Mouse (Mus musculus) intestine, embryonic 14.5 days (tissue): ENCODE measurements around the gene Zbtb20. TPM values are rescaled to one million over a fixed set of nuclear protein-coding genes. Genes with fewer than 3 reads are reported as not detected.

Experiments used
- ATAC-seq: fragments of 200-750 bp; cut with Nextera tagmentation; replicated peaks from 2 replicates; pipeline ENCODE4 v1.8.0; 2017; ENCODE audit warnings: low read depth, moderate number of reproducible peaks, moderate TSS enrichment, moderate library complexity; ENCODE audit not compliant: low FRiP score, low TSS enrichment
- DNase-seq: peaks from one replicate; pipeline ENCODE4 v3.0.0-alpha.2; 2018; ENCODE audit warnings: low spot score
- H3K27ac ChIP-seq: fragments of 300-500 bp; sonication (generic); 2 replicates; pipeline ENCODE4 v1.5.1; 2014; ENCODE audit warnings: low read depth, mild to moderate bottlenecking, control low read depth
- H3K27me3 ChIP-seq: fragments of 300-500 bp; sonication (generic); replicated peaks from 2 replicates; pipeline ENCODE4 v1.6.1; 2014; ENCODE audit warnings: low read length, control low read depth; ENCODE audit not compliant: control insufficient read depth, insufficient read depth
- H3K36me3 ChIP-seq: fragments of 300-500 bp; sonication (generic); 2 replicates; pipeline ENCODE4 v1.6.1; 2014; ENCODE audit warnings: low read length, control low read depth; ENCODE audit not compliant: control insufficient read depth, insufficient read depth
- H3K4me1 ChIP-seq: fragments of 300-500 bp; sonication (generic); replicated peaks from 2 replicates; pipeline ENCODE4 v1.6.1; 2014; ENCODE audit warnings: low read length, control low read depth, mixed read lengths; ENCODE audit not compliant: control insufficient read depth, insufficient read depth
- H3K4me2 ChIP-seq: fragments of 300-500 bp; sonication (generic); 2 replicates; pipeline ENCODE4 v1.6.1; 2014; ENCODE audit warnings: low read length
- H3K4me3 ChIP-seq: fragments of 300-500 bp; sonication (generic); 2 replicates; pipeline ENCODE4 v1.5.1; 2014; ENCODE audit warnings: low read depth, low read length, control low read depth, mixed read lengths
- H3K9ac ChIP-seq: fragments of 300-500 bp; sonication (generic); 2 replicates; pipeline ENCODE4 v1.6.1; 2014; ENCODE audit warnings: mild to moderate bottlenecking, low read length
- H3K9me3 ChIP-seq: fragments of 300-500 bp; sonication (generic); 2 replicates; pipeline ENCODE4 v1.6.1; 2016; ENCODE audit warnings: low read length, control low read depth; ENCODE audit not compliant: control insufficient read depth
- WGBS: fragments of 180-500 bp; shearing (Covaris S2); extraction: QIAGEN DNeasy Blood & Tissue Kit; methylation state at CpG from one replicate; pipeline ENCODE4 v1.1.7; 2014; 5-methylcytosine and 5-hydroxymethylcytosine counted together
- polyA plus RNA-seq: library from polyadenylated mRNA; unstranded; fragments of >200 nt; fragmentation: Nextera tagmentation; extraction: Ambion mirVana; gene quantifications from 2 replicates; pipeline ENCODE4 v1.2.1, GENCODE M21; 2014

Gene Zbtb20
- polyA plus RNA-seq, 1 experiment from 2014 or later: 27.3 TPM

DNA sequence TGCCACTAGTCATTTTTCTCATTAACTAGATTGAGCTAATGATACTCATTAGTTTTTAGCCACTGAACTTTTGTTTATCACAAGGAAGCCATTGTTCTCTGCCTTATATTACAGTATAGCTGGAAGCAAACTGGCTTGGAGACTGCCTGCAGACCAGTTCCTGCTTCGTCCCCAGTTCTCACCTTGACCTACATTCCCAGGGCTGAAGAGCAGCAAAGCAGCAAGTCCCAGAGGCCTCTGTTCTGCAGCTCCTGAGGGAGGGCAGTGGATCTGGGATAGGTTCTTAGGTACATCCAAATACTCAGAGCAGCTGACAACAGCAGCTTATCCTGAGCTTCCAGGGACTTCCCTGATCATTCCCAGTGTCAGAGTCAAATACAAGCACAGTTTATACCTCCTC is 652.6 kb downstream of the Zbtb20 start:
- Histone ChIP-seq H3K27ac (no peak overlapping the region), H3K4me1 (no peaks in the 10 kb centered on the region), H3K9me3 (no peaks in the 10 kb centered on the region), H3K36me3 (no peaks in the 10 kb centered on the region), H3K9ac (no peak overlapping the region), H3K4me2 (no peak overlapping the region), H3K27me3 (no peaks in the 10 kb centered on the region), H3K4me3 (no peak overlapping the region)
- WGBS: 82% methylated on average over 1 of the region's 1 CpGs
- no peak for DNase-seq
- no peak for ATAC-seq

GRCm38 (mm10) chr16:43531328-43531727 is 655.6 kb downstream of the Zbtb20 start:
- Histone ChIP-seq H3K4me1 (no peaks in the 10 kb centered on the region), H3K36me3 (no peaks in the 10 kb centered on the region), H3K4me2 (no peak overlapping the region), H3K27ac (no peak overlapping the region), H3K27me3 (no peaks in the 10 kb centered on the region), H3K4me3 (no peak overlapping the region), H3K9ac (no peak overlapping the region), H3K9me3 (no peaks in the 10 kb centered on the region)
- DNase-seq (no peak), ATAC-seq (no peak)
- 75% methylated on average over 6 of the region's 6 CpGs for WGBS

DNA sequence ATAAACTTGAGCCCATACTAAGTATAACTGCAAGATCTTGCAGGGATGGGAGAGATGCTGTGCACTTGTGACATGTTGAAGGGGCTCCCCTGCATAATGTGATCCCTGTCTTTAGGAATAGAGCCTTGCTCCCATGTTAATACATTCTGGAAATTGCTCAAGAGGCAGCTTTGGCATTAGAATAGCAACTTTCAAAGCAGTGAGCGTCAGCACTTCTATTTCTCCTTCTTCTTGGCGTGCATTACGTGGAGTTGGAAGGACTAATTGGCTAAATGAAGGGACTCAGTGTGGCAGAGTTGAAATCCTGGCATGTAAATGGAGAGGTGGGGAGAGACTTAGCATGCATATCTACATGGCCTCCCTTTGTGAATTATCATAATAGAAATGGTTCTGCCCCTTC is 658.4 kb downstream of the Zbtb20 start:
- no peaks in the 10 kb centered on the region for H3K9me3 ChIP-seq
- no peak for ATAC-seq
- no peaks in the 10 kb centered on the region for H3K4me1 ChIP-seq
- WGBS: 94% methylated on average over 3 of the region's 3 CpGs
- no peak overlapping the region for H3K9ac ChIP-seq
- no peak overlapping the region for H3K4me2 ChIP-seq
- no peak overlapping the region for H3K4me3 ChIP-seq
- H3K27ac ChIP-seq: no peak overlapping the region
- no peaks in the 10 kb centered on the region for H3K36me3 ChIP-seq
- DNase-seq: no peak
- H3K27me3 ChIP-seq: no peaks in the 10 kb centered on the region

GRCm38 (mm10) chr16:43535912-43536311 is 660.2 kb downstream of the Zbtb20 start:
- Histone ChIP-seq H3K27me3 (no peaks in the 10 kb centered on the region), H3K4me3 (no peak overlapping the region), H3K4me2 (no peak overlapping the region), H3K36me3 (no peaks in the 10 kb centered on the region), H3K4me1 (no peaks in the 10 kb centered on the region), H3K27ac (no peak overlapping the region), H3K9ac (no peak overlapping the region), H3K9me3 (no peaks in the 10 kb centered on the region)
- no peak for ATAC-seq
- WGBS: 88% methylated on average over 1 of the region's 1 CpGs
- no peak for DNase-seq

DNA sequence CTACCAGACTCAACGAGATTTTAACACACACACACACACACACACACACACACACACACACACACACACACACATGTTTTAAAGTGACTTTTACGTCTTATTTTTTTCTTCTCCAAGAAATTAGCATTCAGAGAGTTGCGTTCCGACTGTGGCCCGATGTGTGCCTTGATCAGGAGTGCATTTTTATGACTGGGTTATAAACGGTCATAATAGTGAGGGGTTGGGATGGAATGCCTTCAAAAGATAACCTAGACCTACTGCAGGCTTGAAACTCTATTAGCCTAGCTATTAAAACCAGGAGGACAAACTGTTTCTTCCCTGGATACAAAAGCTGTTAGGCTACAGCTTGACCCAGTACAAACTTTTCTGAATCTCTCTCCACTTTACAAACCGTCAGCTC is 661.5 kb downstream of the Zbtb20 start:
- Histone ChIP-seq H3K4me2 (no peak overlapping the region), H3K27me3 (no peaks in the 10 kb centered on the region), H3K4me3 (no peak overlapping the region), H3K9ac (no peak overlapping the region), H3K4me1 (no peaks in the 10 kb centered on the region), H3K27ac (no peak overlapping the region), H3K36me3 (no peaks in the 10 kb centered on the region), H3K9me3 (no peaks in the 10 kb centered on the region)
- DNase-seq: no peak
- WGBS: 56% methylated on average over 7 of the region's 7 CpGs
- no peak for ATAC-seq

GRCm38 (mm10) chr16:43539659-43540096 is 664.0 kb downstream of the Zbtb20 start:
- ATAC-seq (no peak), DNase-seq (no peak)
- Histone ChIP-seq H3K36me3 (no peaks in the 10 kb centered on the region), H3K4me1 (no peaks in the 10 kb centered on the region), H3K4me2 (no peak overlapping the region), H3K9me3 (no peaks in the 10 kb centered on the region), H3K27ac (no peak overlapping the region), H3K27me3 (no peaks in the 10 kb centered on the region), H3K4me3 (no peak overlapping the region), H3K9ac (no peak overlapping the region)
- 80% methylated on average over 12 of the region's 12 CpGs for WGBS

GRCm38 (mm10) chr16:43540108-43540507 is 664.4 kb downstream of the Zbtb20 start:
- Histone ChIP-seq H3K27ac (no peak overlapping the region), H3K9ac (no peak overlapping the region), H3K36me3 (no peaks in the 10 kb centered on the region), H3K4me3 (no peak overlapping the region), H3K4me2 (no peak overlapping the region), H3K27me3 (no peaks in the 10 kb centered on the region), H3K4me1 (no peaks in the 10 kb centered on the region), H3K9me3 (no peaks in the 10 kb centered on the region)
- 25% methylated on average over 3 of the region's 3 CpGs for WGBS
- no peak for ATAC-seq
- no peak for DNase-seq

DNA sequence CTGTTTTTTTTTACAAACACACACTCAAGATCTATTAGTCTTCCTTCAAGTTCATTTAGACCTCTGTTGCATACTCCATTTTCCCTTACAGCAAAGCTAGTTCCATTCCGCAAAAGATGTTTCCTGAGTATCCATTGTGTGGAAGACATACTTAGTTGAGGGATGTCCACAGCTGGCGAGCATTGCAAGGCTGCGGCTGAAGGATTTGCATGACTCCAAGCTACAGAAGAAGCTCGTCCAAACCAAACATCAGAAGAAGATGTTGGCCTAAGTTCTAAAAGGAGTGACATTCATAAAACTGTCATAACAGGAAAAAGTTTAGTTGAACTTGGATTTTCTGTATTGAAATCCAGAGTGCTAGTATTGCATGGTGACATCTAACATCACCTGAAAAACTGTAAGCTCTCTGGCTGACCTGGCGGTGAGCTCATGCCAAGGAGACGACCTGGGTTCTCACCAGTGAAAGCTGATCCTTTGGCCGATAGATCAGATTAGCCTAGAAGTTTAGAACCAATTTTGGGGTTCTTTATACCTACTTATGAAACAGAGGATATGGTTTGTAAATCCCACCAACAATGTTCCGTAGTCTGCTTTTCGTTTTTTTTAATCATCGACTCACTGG is 665.0 kb downstream of the Zbtb20 start:
- no peak overlapping the region for H3K4me2 ChIP-seq
- 86% methylated on average over 10 of the region's 10 CpGs for WGBS
- ATAC-seq (no peak), DNase-seq (no peak)
- no peak overlapping the region for H3K4me3 ChIP-seq
- H3K4me1 ChIP-seq: no peaks in the 10 kb centered on the region
- no peaks in the 10 kb centered on the region for H3K9me3 ChIP-seq
- H3K27me3 ChIP-seq: no peaks in the 10 kb centered on the region
- H3K36me3 ChIP-seq: no peaks in the 10 kb centered on the region
- H3K27ac ChIP-seq: no peak overlapping the region
- no peak overlapping the region for H3K9ac ChIP-seq

DNA sequence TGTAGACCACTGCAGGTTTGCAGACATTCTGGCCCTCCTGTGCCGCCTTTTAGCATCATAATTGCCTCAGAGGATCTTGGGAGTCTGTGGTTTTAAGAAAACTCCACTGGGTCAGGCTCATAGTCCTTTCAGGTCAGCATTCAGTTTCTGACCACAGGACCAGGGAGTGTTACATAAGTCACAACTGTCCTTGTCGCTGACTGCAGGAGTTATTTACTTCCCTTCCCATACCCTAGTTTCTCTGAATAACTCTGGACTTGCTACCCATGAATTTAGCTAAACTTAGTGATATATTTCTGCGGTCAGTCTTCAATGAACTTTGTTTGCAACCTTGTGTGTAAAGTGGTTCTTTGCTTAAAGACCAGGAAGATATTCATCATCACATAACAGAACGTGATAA is 669.6 kb downstream of the Zbtb20 start:
- no peak for DNase-seq
- Histone ChIP-seq H3K36me3 (no peaks in the 10 kb centered on the region), H3K4me1 (peaks cover 27% of the 10 kb centered on the region), H3K9me3 (no peaks in the 10 kb centered on the region), H3K27ac (no peak overlapping the region), H3K27me3 (no peaks in the 10 kb centered on the region), H3K9ac (no peak overlapping the region), H3K4me2 (no peak overlapping the region), H3K4me3 (no peak overlapping the region)
- WGBS: 71% methylated on average over 4 of the region's 4 CpGs
- ATAC-seq: no peak
